Mouse (Mus musculus) liver, embryonic 14.5 days (tissue): ENCODE results near the gene Gm14597.

Experiments
- CTCF ChIP-seq: IDR thresholded peaks from 2 replicates; pipeline ENCODE4 v1.5.1; 2016; ENCODE audit warnings: antibody characterized with exemption, low read depth, control low read depth
- EP300 ChIP-seq: IDR thresholded peaks from 2 replicates; pipeline ENCODE4 v1.6.1; 2016; ENCODE audit warnings: antibody characterized with exemption, low read depth

- TF ChIP-seq CTCF, result no peak
- TF ChIP-seq EP300, result no peak
Measured at GRCm38 (mm10) chrX:53579311-53579710, 29.5 kb downstream of the Gm14597 start.
